Mouse (Mus musculus): Measurements from ENCODE around the gene Olfr1390.

DNA sequence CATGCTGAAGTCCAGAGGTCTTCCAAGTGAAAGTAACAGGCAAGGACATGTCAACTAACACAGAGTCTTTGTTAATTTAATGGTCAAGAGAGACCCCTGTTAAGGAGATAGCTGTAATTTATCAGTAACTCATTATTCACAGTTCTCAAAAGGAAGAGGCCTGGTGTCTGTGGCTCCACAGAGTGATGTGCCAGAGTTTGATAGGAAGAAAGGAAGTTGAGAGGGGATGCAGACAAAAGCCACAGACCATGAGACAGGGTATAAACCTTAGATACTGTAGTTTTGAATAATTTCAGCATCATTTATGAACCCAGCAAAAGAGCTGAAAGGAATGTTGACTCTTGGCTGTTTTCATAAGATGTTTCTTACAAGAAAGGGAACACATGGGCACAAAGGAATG, 48.1 kb downstream of the Olfr1390 start:
- no peak for TF ChIP-seq CTCF (IDR thresholded peaks at IDR 0.05; ENCODE audit: extremely low read depth, insufficient read depth, insufficient read length, insufficient replicate concordance)
- no peak for TF ChIP-seq POLR2A (IDR thresholded peaks at IDR 0.05; ENCODE audit: low read depth, low read length)
